Mouse (Mus musculus): Measurements from ENCODE around the gene Fdxr. TPM values are rescaled to one million over a fixed set of nuclear protein-coding genes. Genes with fewer than 3 reads are reported as not detected.
A peak's percentile ranks its signal among the peaks of the same experiment; 100 is the strongest.

Fdxr gene
- total RNA-seq, 1 experiment from 2014 or later: 13.0 TPM

DNA sequence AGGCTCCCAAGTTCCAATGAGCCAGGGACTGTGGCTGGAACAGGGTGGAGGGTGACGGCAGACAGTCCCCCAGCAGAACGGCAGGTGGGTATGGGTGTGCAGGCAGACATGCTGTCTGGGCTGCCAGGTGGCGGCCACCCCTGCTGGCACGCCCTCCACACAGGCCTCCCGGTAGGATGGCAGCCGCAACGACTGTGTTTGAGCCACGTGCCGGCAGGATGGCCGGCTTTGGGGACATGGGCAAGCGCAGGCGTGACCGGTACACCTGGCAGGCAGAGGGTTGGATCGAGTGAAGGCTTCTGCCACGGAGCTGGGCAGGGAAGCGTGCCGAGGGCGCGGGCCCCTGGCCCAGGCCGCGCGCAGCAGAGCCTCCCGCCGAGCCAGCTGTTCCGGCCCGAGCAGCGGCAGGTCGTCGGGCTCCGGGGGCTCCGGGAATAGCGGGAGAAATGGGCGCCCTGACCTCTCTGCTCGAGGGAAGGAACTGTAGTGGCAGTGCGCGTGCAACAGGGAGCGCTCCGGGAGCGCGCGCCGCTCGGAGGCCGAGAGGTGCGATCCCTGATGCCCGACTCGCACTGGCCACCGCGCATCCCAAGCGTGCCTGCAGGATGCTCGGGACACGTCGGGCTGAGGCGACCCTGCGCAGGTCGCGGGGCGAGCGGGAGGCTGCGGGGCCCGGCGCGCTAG is 27.0 kb downstream of the Fdxr start:
- ATAC-seq (ENCODE audit: extremely low read depth, insufficient number of reproducible peaks, low FRiP score, poor library complexity, severe bottlenecking): no peak

DNA sequence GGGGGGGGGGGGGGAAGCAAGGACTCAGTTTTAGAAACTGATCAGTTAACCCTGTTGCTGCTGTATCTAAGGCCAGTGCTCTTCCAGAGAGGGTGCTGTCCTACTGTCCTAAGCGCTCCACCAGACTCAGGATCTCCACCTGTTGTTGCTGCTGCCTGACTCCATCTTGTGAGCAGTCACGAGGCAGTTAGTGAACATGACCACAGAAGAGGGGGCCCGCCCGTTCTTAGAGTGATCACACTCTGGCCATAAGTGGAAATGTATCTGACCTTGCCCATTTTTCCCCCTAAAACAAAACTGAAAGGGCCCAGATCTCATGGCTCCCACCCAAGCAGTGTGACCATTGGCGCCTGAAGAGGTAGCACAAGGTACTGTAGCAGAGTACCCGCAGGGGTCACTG is 28.9 kb downstream of the Fdxr start:
- no peak for ATAC-seq (ENCODE audit: extremely low read depth, insufficient number of reproducible peaks, low FRiP score, poor library complexity, severe bottlenecking)

DNA sequence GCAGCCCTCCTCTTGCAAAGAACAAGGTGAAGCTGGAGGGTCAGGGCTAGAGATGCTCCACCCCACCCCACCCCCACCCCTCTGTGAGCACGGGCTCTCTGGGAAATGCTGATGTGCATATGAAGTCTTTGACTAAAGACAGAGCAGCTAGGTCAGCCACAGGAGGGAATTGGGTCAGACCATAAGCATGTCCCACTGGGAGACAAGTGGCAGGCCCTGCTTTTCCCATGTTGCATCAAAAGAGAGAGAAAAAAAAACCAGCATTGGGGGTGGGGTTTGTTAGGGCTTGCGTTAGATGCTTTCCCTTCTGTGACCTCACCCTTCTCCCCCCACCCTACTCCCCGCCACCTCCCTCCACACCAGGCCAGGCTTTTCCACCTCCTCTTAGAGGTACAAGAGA is 29.6 kb downstream of the Fdxr start:
- ATAC-seq (ENCODE audit: extremely low read depth, insufficient number of reproducible peaks, low FRiP score, poor library complexity, severe bottlenecking): no peak

DNA sequence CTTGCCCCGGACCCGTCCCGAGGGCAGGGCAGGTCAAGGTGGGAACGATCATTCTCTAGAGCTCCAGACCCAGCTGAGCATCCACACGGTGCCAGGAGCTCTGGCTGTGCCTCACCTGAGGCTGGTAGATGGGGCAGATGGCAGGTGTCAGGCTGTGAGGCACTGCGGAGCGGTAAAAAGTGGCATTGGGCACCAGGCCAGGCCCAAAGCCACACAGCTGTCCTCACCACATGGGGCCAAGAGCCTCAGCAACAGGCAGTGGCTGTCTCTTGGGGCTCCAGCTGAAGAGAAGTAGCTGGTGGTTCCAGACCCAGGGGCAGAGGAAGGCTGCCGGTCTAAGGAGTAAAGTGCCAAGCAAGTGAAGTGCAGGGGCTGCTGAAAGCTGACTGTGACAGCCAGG is 30.5 kb downstream of the Fdxr start:
- no peak for ATAC-seq (ENCODE audit: extremely low read depth, insufficient number of reproducible peaks, low FRiP score, poor library complexity, severe bottlenecking)

DNA sequence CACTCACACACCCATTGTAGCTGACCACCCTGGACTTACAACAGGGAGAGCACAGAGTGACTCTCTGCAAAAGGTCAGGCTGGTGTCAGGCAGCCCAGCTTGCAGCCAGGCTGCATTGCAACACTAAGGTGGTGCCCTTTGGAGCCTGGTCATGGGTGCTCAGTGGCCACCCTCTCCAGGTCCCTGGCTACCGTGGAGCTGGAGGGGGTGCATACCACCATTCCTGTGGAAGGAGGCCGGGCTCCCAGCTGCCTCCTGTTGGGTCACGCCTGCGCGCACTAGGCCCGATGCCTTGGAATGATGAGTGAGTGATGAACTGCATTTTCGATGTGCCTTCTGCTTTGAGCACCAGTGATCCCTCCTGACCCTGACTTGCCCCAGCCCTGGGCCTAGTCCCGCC is 32.0 kb downstream of the Fdxr start:
- no peak for ATAC-seq (ENCODE audit: extremely low read depth, insufficient number of reproducible peaks, low FRiP score, poor library complexity, severe bottlenecking)

DNA sequence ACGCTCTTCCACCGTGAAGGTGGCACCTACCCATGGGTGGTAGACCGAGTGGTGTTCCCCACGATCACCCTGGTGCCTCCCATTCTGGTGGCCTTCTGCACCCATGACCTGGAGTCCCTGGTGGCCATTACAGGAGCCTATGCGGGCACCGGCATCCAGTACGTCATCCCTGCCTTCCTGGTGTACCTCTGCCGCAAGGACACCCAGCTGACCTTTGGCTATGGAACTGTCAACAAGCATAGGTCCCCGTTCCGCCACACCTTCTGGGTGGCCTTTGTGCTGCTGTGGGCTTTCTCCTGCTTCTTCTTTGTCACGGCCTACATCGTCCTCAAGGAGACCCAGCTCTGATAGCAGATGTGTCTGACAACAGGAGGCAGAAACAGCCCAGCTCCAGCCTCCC is 33.1 kb downstream of the Fdxr start:
- no peak for ATAC-seq (ENCODE audit: extremely low read depth, insufficient number of reproducible peaks, low FRiP score, poor library complexity, severe bottlenecking)

DNA sequence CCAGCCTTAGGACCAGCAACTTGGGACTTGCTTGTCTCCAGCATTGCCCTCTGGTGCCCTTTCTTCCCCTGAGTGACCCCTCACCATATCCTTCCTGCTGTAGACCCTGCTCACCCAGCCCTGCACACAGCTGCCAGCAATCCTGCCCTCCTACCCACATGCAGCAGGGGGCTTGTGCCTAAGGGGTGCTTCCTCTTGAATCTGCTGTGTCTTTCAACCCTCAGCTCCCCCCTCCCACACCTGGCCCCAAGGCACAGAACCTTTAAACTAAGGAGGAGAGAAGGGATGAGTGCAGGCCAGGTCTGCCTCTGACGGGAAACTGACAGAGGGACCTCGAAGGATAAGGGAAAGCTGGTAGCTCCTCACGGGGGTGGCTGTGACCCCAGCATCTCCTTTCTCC is 34.1 kb downstream of the Fdxr start:
- ATAC-seq (ENCODE audit: extremely low read depth, insufficient number of reproducible peaks, low FRiP score, poor library complexity, severe bottlenecking): no peak

DNA sequence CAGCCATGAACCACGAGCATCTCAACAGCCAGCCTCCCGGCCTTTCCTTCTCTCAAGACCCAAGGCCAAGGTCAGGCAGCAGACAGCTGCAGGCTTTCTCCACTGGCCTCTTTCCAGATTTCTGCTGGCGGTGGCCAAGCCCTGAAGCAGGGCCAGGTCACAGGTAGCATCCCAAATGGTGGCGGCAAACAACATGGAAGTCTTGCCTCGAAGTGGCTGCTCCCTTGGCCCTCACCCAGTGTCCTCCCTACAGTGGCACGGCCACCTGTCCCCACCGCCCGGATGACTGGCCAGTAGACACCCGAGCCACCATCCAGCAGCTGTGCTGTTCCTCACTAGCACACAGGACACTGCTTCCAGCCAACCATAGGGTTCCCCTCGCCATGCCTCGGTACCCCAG is 35.4 kb downstream of the Fdxr start:
- no peak for ATAC-seq (ENCODE audit: extremely low read depth, insufficient number of reproducible peaks, low FRiP score, poor library complexity, severe bottlenecking)

DNA sequence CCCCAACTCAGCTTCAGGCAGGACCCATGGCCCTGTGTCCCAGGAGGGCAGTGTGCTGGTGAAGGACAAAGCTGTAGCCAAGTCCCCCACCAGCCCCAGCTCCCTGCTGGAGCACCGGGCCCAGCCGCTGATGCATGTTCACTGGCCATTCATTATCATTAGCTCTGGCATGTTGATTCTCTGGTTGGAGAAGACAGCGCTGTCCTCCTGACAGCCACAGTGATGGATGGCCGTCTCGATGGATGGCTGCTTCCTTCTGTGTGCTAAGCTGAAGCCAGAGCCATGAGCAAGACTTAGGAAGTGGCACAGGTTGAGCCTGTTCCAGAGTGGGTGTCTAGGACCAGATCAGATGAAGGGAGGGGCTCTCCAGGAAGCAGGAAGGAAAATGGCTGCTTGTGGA is 40.3 kb downstream of the Fdxr start:
- ATAC-seq (ENCODE audit: extremely low read depth, insufficient number of reproducible peaks, low FRiP score, poor library complexity, severe bottlenecking): no peak

DNA sequence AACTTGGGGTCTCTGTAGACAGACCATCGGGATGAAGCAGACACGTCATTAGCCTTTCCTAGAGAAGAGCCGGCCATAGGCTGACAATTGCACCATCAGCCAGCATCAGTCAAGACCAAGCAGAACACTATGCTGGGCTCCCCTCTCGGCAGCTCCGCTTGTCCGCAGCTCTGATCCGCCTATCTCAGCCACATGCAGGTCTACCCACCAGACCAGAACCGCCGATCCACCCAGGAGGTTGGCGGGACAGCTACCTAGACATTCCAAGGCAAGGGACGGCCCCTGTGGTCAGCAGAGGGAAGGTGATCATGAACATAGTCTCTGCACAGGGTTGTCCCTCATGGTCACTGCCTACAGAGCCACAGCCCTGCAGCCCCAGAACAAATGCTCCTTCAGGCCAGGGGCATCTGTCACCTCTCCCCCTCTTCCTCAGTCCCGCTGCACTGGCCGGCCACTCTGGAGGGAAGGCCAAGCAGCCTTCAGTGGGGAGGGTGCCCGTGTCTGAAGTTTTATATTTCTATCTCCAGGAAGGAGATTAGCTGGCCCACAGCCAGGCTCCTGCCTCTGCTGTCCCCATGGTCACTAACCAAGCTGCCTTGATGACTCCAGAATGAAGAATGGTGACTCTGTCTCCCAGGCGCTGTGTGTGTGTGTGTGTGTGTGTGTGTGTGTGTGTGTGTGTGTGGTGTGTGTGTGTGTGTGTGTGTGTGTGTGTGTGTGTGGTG is 42.4 kb downstream of the Fdxr start:
- ATAC-seq (ENCODE audit: extremely low read depth, insufficient number of reproducible peaks, low FRiP score, poor library complexity, severe bottlenecking): no peak

DNA sequence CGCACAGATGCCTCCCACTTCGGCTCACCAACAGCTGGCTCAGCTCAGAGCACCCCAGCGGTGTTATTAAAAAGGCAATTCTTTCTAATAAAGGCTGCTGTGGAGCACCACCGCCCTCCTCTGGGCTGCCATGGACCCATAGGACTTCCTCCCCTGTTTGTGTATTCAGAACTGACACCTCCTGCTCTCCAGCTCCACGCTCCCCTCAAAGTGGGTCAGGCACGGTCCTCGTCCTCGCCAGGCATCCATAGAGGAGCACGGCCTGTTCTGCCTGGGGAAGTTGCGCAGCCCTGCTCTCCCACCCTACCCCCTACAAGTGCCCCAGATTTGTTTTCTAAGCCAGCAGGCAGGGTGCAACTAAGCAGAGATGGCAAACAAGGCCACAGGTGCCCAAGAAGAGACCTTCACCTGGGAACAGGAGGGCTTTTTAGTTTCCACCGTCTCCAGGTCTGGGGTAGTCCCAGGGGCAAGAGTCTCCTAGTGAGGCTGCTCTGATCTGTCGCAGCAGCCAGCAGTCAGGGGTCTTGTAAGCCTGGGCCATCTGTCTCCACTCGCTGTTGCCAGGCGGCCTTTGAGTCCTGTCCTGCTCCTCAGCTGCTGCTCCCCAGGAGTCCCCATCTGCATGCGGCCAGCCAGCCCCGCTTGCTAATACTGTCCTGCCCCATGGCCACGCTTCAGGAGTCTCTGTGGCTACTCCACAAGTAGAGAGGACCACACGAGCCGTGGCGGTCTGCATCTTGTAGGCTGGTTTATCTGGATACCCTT is 43.1 kb downstream of the Fdxr start:
- no peak for ATAC-seq (ENCODE audit: extremely low read depth, insufficient number of reproducible peaks, low FRiP score, poor library complexity, severe bottlenecking)

DNA sequence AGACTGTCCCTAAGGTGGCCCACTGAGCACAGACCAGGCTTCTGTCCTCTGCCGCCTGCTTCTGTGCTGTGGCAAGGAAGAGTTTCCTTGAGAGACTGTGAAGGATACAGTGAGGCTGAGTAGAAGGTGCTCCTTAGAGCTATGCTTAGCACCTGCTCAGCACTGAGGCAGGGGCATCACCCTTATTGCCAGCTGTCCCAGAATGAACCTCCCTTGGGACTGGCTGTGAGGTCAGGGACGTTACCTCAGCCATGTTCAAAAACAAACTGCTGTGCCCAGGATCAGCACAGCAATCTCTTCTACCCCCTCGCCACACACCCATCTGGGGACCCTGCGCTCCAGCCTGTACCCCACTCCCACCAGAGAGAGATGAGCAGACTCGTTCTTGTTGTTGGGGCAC is 44.0 kb downstream of the Fdxr start:
- no peak for ATAC-seq (ENCODE audit: extremely low read depth, insufficient number of reproducible peaks, low FRiP score, poor library complexity, severe bottlenecking)

DNA sequence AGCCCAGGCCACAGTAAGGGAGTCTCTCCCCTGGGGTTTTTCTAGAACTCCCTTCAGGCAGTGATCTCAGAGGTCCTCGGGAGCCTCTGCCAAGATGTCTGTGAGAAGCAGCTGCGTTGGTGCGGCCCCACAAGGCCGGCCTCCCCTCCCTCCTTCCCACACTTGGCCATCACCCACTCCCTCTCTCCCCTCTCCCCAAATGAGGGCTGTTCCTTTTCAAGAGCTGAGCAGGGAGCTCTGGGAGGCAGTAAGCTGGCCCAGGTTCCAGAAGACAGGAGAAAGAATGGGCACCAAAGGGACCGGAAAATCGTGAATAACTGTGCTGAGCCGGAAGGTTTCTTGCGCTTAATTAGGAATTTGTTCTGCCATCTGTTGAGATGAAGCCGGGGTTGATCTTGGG is 44.9 kb downstream of the Fdxr start:
- ATAC-seq (ENCODE audit: extremely low read depth, insufficient number of reproducible peaks, low FRiP score, poor library complexity, severe bottlenecking): no peak

DNA sequence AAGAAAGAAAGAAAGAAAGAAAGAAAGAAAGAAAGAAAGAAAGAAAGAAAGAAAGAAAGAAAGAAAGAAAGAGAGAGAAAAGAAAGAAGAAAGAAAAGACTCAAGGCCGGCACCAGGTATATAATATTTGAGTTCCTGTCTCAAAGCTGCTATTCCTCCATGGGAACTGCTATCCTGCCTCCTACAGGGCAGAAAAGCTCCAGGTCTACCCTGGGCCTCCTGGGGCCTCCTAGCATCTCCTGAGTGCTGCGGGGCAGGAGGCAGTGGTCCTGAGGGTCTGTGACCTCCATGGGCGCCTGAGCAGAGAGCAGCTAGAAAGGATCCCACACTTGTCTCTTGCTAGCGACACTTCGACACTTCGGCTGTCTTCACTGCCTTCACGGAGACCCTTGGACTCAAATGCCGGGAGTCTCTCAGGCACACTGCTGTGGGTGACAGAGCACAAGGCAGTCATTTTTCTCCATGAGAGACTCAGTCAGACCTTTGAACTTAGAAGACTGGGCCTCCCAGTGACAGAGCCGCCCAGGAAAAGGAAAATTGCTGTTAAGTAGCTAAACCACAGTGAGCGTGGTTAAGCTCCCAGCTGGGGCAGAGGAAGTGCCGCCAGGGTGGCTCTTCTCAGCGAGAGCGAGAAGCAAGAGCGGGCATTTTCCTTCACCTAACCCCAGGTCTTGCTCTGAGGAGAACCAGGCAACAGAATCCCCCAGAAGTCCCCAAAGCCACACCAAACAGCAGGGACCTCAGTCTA is 45.5 kb downstream of the Fdxr start:
- ATAC-seq (ENCODE audit: extremely low read depth, insufficient number of reproducible peaks, low FRiP score, poor library complexity, severe bottlenecking): peak; percentile 21

DNA sequence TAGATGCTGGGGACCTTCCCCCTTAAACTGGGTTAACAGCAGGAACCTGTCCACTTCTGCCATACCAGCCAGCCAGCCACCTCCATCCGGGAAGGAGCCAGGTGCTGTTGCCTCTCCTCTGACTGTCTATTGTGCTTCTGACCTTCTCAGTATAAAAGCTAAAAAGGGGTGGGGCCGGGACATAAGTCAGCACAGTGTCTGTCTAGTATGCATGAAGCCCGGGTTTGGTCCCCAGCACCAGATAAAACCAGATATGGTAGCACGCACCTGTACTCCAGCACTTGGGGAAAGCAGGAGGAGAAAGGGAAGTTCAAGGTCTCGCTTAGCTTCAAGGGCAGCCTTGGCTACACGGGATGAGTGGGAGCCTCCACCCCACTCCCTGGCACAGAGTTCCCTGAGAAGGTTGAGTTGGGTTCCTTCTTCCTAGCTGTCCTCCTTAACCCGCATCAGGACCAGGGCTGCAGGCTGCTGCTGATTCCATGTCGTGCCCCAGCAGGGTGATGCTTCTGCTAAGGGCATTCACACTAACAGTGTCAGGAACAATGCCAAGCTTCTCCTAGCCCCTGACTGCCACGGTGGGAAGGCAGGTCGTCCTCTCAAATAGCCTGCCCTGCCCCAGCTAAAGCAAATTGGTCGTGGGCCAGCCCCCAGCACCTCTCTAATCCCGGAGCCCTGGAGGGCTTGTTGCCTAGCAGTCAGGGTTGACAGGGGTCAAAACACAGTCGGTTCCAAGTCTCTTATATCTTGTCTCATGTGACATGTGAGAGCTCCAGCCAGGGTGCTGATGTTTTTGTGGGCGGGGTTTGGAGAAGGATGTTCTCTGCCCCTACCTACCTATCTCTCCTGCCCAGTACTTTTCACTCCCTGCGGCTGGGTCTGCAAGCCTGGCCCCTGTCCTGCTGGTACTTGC is 47.6 kb downstream of the Fdxr start:
- no peak for ATAC-seq (ENCODE audit: extremely low read depth, insufficient number of reproducible peaks, low FRiP score, poor library complexity, severe bottlenecking)

DNA sequence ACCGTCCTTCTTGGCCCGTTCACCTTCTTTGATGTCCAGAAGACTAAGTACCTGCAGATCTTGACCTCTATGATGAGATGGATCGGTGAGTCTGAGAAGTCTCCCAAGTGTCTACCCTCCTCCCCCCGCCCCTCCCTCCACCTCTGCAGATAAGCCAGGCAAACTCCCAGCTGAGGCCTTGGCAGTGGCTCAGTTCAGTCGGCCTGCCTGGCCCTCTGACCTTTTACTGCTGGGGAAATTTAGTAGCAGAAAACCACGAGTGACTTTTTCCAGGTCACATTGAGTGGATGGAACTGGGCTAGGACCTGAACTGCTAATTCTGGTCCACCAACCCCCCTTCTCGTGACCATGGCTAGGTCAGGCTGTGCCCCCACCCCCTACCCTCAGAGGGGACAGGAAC is 48.4 kb downstream of the Fdxr start:
- no peak for ATAC-seq (ENCODE audit: extremely low read depth, insufficient number of reproducible peaks, low FRiP score, poor library complexity, severe bottlenecking)

DNA sequence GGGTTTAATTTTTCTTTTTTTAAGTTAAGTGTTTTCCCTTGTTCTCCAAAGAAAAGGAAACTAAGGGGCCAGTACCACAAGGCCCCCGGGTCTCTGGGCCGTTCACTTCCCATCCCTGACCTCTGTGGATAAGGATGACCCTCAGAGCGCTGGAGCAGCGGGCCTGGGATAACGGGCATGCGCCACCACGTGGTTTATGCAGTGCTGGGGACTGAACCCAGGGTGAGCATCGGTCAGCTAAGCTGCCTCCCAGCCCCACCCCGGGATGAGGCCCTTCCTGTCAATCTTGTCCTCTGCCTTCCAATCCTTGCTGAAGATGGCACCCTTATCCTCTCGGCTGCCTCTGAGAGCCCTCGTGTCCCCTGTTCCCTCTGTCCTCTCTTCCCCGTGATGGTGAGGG is 49.2 kb downstream of the Fdxr start:
- ATAC-seq (ENCODE audit: extremely low read depth, insufficient number of reproducible peaks, low FRiP score, poor library complexity, severe bottlenecking): no peak

DNA sequence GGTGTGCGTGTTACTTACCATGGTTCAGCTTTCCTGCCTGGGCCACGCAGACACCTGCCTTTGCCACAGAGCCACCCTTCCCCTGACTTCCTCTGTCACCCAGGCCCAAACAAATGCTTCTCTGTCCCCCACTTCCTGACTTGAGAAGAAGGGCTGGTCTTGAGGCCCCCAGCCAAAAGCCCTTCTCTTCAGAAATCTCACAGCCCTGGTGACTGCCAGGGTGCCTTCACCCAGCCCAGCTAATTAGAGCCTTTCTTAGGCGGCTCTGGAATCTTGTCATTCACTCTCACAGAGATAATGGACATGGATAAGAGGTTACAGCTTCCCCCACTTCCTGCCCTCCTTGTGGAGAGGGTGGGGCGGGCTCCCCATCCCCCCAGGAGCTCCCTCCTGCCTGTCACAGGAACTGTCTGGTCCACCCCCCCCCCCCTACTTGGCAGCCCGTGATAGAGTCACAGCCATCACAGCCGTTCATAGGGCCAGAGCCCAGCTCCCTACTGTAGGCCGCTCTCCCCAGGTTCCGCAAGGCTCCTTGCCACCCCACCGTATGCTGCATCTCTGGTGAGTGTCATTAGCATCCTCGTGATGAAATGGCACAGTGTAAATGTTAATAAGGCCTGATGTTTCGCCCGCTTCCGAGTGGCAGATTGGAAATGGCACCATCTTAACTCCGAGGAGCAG is 49.9 kb downstream of the Fdxr start:
- ATAC-seq (ENCODE audit: extremely low read depth, insufficient number of reproducible peaks, low FRiP score, poor library complexity, severe bottlenecking): no peak; the same call in 1 of the 2 replicates
